Mouse (Mus musculus): ENCODE results near the gene Pip5k1b.

Gene Pip5k1b

GRCm38 (mm10) chr19:24330366-24330765 is 225.3 kb downstream of the Pip5k1b start:
- Histone ChIP-seq H3K9me3 (ENCODE audit: low read length) (no peaks in the 10 kb centered on the region), H3K4me3 (replicated peaks; ENCODE audit: low read length) (no peak overlapping the region), H3K4me1 (replicated peaks; ENCODE audit: low read depth, low read length) (no peaks in the 10 kb centered on the region), H3K36me3 (ENCODE audit: insufficient read depth, low read length) (no peaks in the 10 kb centered on the region), H3K27me3 (ENCODE audit: insufficient read depth, low read length) (no peaks in the 10 kb centered on the region)
- TF ChIP-seq CTCF (conservative IDR thresholded peaks at IDR 0.05; ENCODE audit: low read length) (no peak), POU5F1 (IDR thresholded peaks at IDR 0.05; ENCODE audit: borderline replicate concordance, low read length) (no peak), NANOG (IDR thresholded peaks at IDR 0.05; ENCODE audit: borderline replicate concordance, low read length) (no peak)

DNA sequence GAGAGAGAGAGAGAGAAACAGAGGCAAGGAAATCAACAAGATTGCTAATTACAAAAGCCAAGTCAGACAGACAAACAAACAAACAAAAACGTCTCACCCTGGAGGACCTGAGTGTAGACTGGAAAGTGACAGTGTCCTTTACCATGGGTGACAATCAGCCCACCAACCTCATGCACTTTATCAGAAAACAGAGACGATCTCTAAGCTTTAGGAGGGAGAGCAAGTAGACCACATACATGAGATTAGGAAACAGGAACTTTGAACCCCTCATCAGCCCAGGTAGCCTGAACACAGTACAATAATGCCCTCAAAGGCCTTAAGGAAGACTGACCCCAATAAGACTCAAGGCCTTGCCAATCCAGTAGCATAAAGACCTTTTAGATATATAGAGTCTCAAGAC is 227.8 kb downstream of the Pip5k1b start:
- Histone ChIP-seq H3K9me3 (ENCODE audit: low read length) (no peaks in the 10 kb centered on the region), H3K27me3 (ENCODE audit: insufficient read depth, low read length) (no peaks in the 10 kb centered on the region), H3K36me3 (ENCODE audit: insufficient read depth, low read length) (no peaks in the 10 kb centered on the region), H3K4me3 (replicated peaks; ENCODE audit: low read length) (no peak overlapping the region), H3K4me1 (replicated peaks; ENCODE audit: low read depth, low read length) (no peaks in the 10 kb centered on the region)
- TF ChIP-seq NANOG (IDR thresholded peaks at IDR 0.05; ENCODE audit: borderline replicate concordance, low read length) (no peak), POU5F1 (IDR thresholded peaks at IDR 0.05; ENCODE audit: borderline replicate concordance, low read length) (no peak), CTCF (conservative IDR thresholded peaks at IDR 0.05; ENCODE audit: low read length) (no peak)

DNA sequence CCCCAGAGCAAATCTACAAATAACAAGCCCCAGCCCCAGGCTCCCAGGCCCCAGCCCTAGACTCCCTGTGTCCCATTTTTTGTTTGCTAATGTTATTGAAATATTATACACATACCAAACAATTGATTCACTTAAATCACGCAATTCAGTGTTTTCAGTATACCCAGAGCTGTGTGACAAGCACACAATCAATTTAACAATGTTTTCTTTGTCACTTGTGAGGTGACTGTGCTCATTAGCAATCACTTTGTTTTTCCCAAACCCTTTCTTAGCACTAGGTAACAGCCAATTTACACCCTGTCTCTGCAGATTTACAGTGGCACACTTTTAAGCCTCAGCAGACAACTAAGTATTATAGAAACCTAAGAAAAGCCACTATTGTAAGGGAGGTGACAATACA is 228.7 kb downstream of the Pip5k1b start:
- H3K36me3 ChIP-seq (ENCODE audit: insufficient read depth, low read length) = no peaks in the 10 kb centered on the region
- no peaks in the 10 kb centered on the region for H3K4me1 ChIP-seq (replicated peaks; ENCODE audit: low read depth, low read length)
- H3K27me3 ChIP-seq (ENCODE audit: insufficient read depth, low read length) = no peaks in the 10 kb centered on the region
- no peaks in the 10 kb centered on the region for H3K9me3 ChIP-seq (ENCODE audit: low read length)
- TF ChIP-seq NANOG (IDR thresholded peaks at IDR 0.05; ENCODE audit: borderline replicate concordance, low read length) (no peak), CTCF (conservative IDR thresholded peaks at IDR 0.05; ENCODE audit: low read length) (no peak), POU5F1 (IDR thresholded peaks at IDR 0.05; ENCODE audit: borderline replicate concordance, low read length) (no peak)
- no peak overlapping the region for H3K4me3 ChIP-seq (replicated peaks; ENCODE audit: low read length)

- Histone ChIP-seq H3K4me3 (replicated peaks; ENCODE audit: low read length) (no peak overlapping the region), H3K36me3 (ENCODE audit: insufficient read depth, low read length) (no peaks in the 10 kb centered on the region), H3K4me1 (replicated peaks; ENCODE audit: low read depth, low read length) (no peaks in the 10 kb centered on the region), H3K9me3 (ENCODE audit: low read length) (no peaks in the 10 kb centered on the region), H3K27me3 (ENCODE audit: insufficient read depth, low read length) (no peaks in the 10 kb centered on the region)
- TF ChIP-seq NANOG (IDR thresholded peaks at IDR 0.05; ENCODE audit: borderline replicate concordance, low read length) (no peak), CTCF (conservative IDR thresholded peaks at IDR 0.05; ENCODE audit: low read length) (no peak), POU5F1 (IDR thresholded peaks at IDR 0.05; ENCODE audit: borderline replicate concordance, low read length) (no peak)
Measured at GRCm38 (mm10) chr19:24325692-24326091, 230.0 kb downstream of the Pip5k1b start.

- no peaks in the 10 kb centered on the region for H3K4me1 ChIP-seq (replicated peaks; ENCODE audit: low read depth, low read length)
- H3K4me3 ChIP-seq (replicated peaks; ENCODE audit: low read length) = no peak overlapping the region
- H3K9me3 ChIP-seq (ENCODE audit: low read length) = no peaks in the 10 kb centered on the region
- no peaks in the 10 kb centered on the region for H3K36me3 ChIP-seq (ENCODE audit: insufficient read depth, low read length)
- no peaks in the 10 kb centered on the region for H3K27me3 ChIP-seq (ENCODE audit: insufficient read depth, low read length)
- TF ChIP-seq POU5F1 (IDR thresholded peaks at IDR 0.05; ENCODE audit: borderline replicate concordance, low read length) (no peak), NANOG (IDR thresholded peaks at IDR 0.05; ENCODE audit: borderline replicate concordance, low read length) (no peak), CTCF (conservative IDR thresholded peaks at IDR 0.05; ENCODE audit: low read length) (no peak)
Measured at GRCm38 (mm10) chr19:24323841-24324613, 231.6 kb downstream of the Pip5k1b start.

DNA sequence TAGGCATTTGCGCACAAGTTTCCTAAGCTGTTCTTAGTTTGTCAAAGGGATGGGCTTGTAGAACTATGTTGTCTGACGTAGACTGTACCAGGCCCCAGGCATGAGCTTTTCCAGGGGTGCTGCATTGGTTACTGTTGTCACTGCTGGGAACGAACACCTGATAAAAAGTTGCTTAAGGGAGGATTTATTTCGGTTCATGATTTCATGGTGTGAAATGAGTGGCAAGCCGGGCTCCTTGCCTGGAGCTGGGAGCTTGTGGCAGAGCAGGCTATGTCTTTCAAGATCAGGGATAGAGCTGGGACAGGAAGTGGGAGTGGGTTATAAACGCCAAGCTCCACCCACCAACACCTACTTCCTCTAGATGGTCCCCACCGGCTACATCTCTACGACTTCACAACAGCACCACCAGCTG is 233.8 kb downstream of the Pip5k1b start:
- no peak overlapping the region for H3K4me3 ChIP-seq (replicated peaks; ENCODE audit: low read length)
- H3K27me3 ChIP-seq (ENCODE audit: insufficient read depth, low read length) = no peaks in the 10 kb centered on the region
- no peak for TF ChIP-seq NANOG (IDR thresholded peaks at IDR 0.05; ENCODE audit: borderline replicate concordance, low read length)
- TF ChIP-seq POU5F1 (IDR thresholded peaks at IDR 0.05; ENCODE audit: borderline replicate concordance, low read length) = no peak
- TF ChIP-seq CTCF (conservative IDR thresholded peaks at IDR 0.05; ENCODE audit: low read length) = no peak

DNA sequence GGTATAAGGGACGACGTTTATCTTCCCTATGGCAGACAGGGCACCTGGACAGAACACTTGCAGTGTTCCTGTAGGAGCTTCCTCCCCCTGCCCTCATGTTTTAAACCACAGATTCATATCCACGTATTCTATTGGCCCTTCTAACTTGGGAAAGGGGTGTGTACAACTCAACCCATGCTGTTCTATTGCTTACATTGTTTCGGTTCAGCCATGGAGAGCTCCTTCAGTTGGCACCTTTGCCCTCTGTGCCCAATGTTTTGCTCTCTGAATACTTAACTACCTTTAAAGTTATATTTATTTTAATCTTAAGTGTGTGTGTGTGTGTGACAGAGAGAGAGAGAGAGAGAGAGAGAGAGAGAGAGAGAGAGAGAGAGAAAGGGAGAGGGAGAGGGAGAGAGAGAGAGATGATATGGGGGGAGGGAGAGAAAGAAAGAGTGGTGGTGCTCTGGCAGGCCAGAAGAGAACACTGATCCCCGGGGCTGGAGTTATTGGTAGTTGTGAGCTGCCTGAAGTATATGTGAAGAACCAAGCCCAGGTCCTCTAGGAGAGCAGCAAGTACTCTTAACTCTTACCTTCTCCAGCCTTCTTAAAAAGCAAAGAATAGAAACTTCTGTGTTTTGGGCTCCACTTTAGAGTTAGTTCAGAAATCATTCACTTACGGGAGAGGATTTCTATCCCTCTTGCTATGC is 234.3 kb downstream of the Pip5k1b start:
- Histone ChIP-seq H3K27me3 (ENCODE audit: insufficient read depth, low read length) (no peaks in the 10 kb centered on the region), H3K4me1 (replicated peaks; ENCODE audit: low read depth, low read length) (no peaks in the 10 kb centered on the region), H3K36me3 (ENCODE audit: insufficient read depth, low read length) (no peaks in the 10 kb centered on the region), H3K4me3 (replicated peaks; ENCODE audit: low read length) (no peak overlapping the region), H3K9me3 (ENCODE audit: low read length) (no peaks in the 10 kb centered on the region)
- no peak for TF ChIP-seq NANOG (IDR thresholded peaks at IDR 0.05; ENCODE audit: borderline replicate concordance, low read length)
- no peak for TF ChIP-seq POU5F1 (IDR thresholded peaks at IDR 0.05; ENCODE audit: borderline replicate concordance, low read length)
- TF ChIP-seq CTCF (conservative IDR thresholded peaks at IDR 0.05; ENCODE audit: low read length) = no peak

More for the DNA sequence above, 233.8 kb downstream of the Pip5k1b start:
- Histone ChIP-seq H3K4me1 (replicated peaks; ENCODE audit: low read depth, low read length) (no peaks in the 10 kb centered on the region), H3K9me3 (ENCODE audit: low read length) (no peaks in the 10 kb centered on the region), H3K36me3 (ENCODE audit: insufficient read depth, low read length) (no peaks in the 10 kb centered on the region)

- TF ChIP-seq POU5F1 (IDR thresholded peaks at IDR 0.05; ENCODE audit: borderline replicate concordance, low read length) (no peak), NANOG (IDR thresholded peaks at IDR 0.05; ENCODE audit: borderline replicate concordance, low read length) (no peak), CTCF (conservative IDR thresholded peaks at IDR 0.05; ENCODE audit: low read length) (no peak)
- no peaks in the 10 kb centered on the region for H3K4me1 ChIP-seq (replicated peaks; ENCODE audit: low read depth, low read length)
- no peaks in the 10 kb centered on the region for H3K27me3 ChIP-seq (ENCODE audit: insufficient read depth, low read length)
- H3K9me3 ChIP-seq (ENCODE audit: low read length) = no peaks in the 10 kb centered on the region
- no peaks in the 10 kb centered on the region for H3K36me3 ChIP-seq (ENCODE audit: insufficient read depth, low read length)
- no peak overlapping the region for H3K4me3 ChIP-seq (replicated peaks; ENCODE audit: low read length)
Measured at GRCm38 (mm10) chr19:24318172-24318571, 237.5 kb downstream of the Pip5k1b start.

Data from E14TG2a.4 (cell line).